Mouse (Mus musculus) forebrain, embryonic 14.5 days (tissue): ENCODE measurements around the gene Rnf40. TPM values are rescaled to one million over a fixed set of nuclear protein-coding genes. Genes with fewer than 3 reads are reported as not detected.
A peak's percentile ranks its signal among the peaks of the same experiment; 100 is the strongest.
"Not testable (repeated sequence)": the region's sequence is repeated elsewhere in the genome, so short reads cannot be mapped to it uniquely, and the experiment has no call there.

Source experiments
- ATAC-seq: fragments of 200-750 bp; cut with Nextera tagmentation; 2 replicates; pipeline ENCODE4 v1.8.0; 2017; ENCODE audit warnings: mild to moderate bottlenecking, moderate library complexity
- DNase-seq: peaks from one replicate; pipeline ENCODE4 v3.0.0-alpha.2; 2015; ENCODE audit warnings: low spot score
- H3K27ac ChIP-seq: fragments of 300-500 bp; sonication (generic); 2 replicates; pipeline ENCODE4 v1.5.1; 2014; ENCODE audit warnings: low read depth, mild to moderate bottlenecking, control low read depth, low read length, moderate library complexity
- H3K27me3 ChIP-seq: fragments of 300-500 bp; sonication (generic); replicated peaks from 2 replicates; pipeline ENCODE4 v1.6.1; 2014; ENCODE audit warnings: low read length, control low read depth, mixed read lengths; ENCODE audit not compliant: control insufficient read depth, insufficient read depth
- H3K36me3 ChIP-seq: fragments of 300-500 bp; sonication (generic); 2 replicates; pipeline ENCODE4 v1.6.1; 2014; ENCODE audit warnings: low read length, control low read depth; ENCODE audit not compliant: control insufficient read depth, insufficient read depth
- H3K4me1 ChIP-seq: fragments of 300-500 bp; sonication (generic); 2 replicates; pipeline ENCODE4 v1.6.1; 2014; ENCODE audit warnings: antibody characterized with exemption, low read length, control low read depth; ENCODE audit not compliant: control insufficient read depth, insufficient read depth
- H3K4me2 ChIP-seq: fragments of 300-500 bp; sonication (generic); 2 replicates; pipeline ENCODE4 v1.6.1; 2014; ENCODE audit warnings: mild to moderate bottlenecking, control low read depth, low read length
- H3K4me3 ChIP-seq: fragments of 300-500 bp; sonication (generic); 2 replicates; pipeline ENCODE4 v1.5.1; 2014; ENCODE audit warnings: low read depth, low read length, control low read depth
- H3K9ac ChIP-seq: fragments of 300-500 bp; sonication (generic); 2 replicates; pipeline ENCODE4 v1.6.1; 2014; ENCODE audit warnings: mild to moderate bottlenecking, low read length, control low read depth, moderate library complexity
- H3K9me3 ChIP-seq: fragments of 300-500 bp; sonication (generic); replicated peaks from 2 replicates; pipeline ENCODE4 v1.6.1; 2016; ENCODE audit warnings: low read length, control low read depth, mixed read lengths; ENCODE audit not compliant: control insufficient read depth
- WGBS: fragments of 180-500 bp; shearing (Covaris S2); extraction: QIAGEN DNeasy Blood & Tissue Kit; methylation state at CpG from one replicate; pipeline ENCODE4 v1.1.7; 2014; 5-methylcytosine and 5-hydroxymethylcytosine counted together
- polyA plus RNA-seq: library from polyadenylated mRNA; unstranded; fragments of >200 nt; fragmentation: Nextera tagmentation; extraction: Ambion mirVana; gene quantifications from 2 replicates; pipeline ENCODE4 v1.2.1, GENCODE M21; 2014

The Rnf40 gene
- polyA plus RNA-seq, 1 experiment from 2014 or later, result 26.2 TPM

DNA sequence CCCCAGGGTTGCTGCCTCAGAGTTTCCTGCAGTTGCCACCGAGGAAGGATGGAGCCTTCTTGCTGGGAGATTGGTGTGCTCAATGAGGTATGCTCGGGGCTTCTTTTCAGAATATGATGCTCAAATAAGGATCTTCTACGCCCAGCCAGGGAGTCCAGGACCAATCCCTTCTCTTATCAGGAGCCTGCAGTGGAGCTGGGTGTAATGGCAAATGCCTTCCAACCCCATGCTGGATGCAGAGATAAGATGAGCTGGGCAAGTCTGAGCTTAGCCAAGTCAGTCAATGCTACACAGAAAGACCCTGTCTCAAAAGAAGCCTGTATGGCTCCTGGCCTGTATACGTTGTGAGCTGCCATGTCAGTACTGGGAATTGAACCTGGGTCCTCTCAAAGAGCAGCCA is 37.9 kb downstream of the Rnf40 start:
- no peaks in the 10 kb centered on the region for H3K9me3 ChIP-seq
- H3K4me3 ChIP-seq, result no peak overlapping the region
- no peak overlapping the region for H3K9ac ChIP-seq
- ATAC-seq (no peak), DNase-seq (no peak)
- no peak overlapping the region for H3K4me2 ChIP-seq
- 91% methylated on average over 4 of the region's 4 CpGs for WGBS
- H3K4me1 ChIP-seq, result no peaks in the 10 kb centered on the region
- H3K27me3 ChIP-seq, result no peaks in the 10 kb centered on the region
- H3K36me3 ChIP-seq, result no peaks in the 10 kb centered on the region
- no peak overlapping the region for H3K27ac ChIP-seq

DNA sequence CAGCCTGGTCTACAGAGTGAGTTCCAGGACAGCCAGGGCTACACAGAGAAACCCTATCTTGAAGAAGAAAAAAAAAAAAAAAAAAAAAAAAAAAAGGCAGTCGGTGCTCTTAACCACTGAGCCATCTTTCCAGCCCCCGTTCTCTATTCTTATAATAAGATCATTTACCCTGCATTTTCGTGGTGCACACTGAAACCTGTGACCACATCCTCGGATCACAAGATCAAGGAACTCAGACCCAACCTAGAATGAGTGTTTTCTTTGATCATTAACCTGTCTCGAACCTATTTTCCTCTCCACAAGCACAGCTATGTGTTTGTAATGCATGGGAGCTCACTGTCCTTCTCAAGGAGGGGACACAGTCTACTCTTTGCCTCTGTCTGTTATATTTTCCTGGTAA is 40.1 kb downstream of the Rnf40 start:
- ATAC-seq (no peak), DNase-seq (no peak)
- WGBS, result 87% methylated on average over 5 of the region's 5 CpGs
- Histone ChIP-seq H3K4me3 (no peak overlapping the region), H3K36me3 (no peaks in the 10 kb centered on the region), H3K27me3 (no peaks in the 10 kb centered on the region), H3K27ac (no peak overlapping the region), H3K4me2 (no peak overlapping the region), H3K9ac (no peak overlapping the region), H3K9me3 (no peaks in the 10 kb centered on the region), H3K4me1 (no peaks in the 10 kb centered on the region)

DNA sequence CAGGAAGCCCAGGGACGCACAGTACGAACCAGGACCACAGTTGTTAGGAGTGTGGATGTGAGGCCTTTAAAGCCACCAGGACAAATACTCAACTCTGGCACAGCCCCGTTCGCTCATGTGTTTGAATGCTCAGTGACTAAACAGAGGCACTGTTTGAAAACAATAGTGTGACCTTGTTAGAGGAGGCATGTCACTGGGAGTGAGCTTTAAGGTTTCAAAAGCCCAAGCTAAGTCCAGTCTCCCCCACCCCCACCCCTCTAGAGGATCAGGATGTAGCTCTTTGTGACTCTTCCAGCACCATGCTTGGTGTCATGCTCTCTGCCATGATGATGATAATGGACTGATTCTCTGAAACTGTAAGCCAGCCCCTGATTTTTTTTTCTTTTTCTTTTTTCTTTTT is 42.8 kb downstream of the Rnf40 start:
- H3K4me2 ChIP-seq, result no peak overlapping the region
- no peaks in the 10 kb centered on the region for H3K27me3 ChIP-seq
- no peaks in the 10 kb centered on the region; the same call in 1 of the 2 replicates for H3K4me1 ChIP-seq
- DNase-seq (no peak), ATAC-seq (no peak)
- no peak overlapping the region for H3K27ac ChIP-seq
- 51% methylated on average over 4 of the region's 4 CpGs for WGBS
- H3K4me3 ChIP-seq, result no peak overlapping the region
- H3K36me3 ChIP-seq, result no peaks in the 10 kb centered on the region
- H3K9ac ChIP-seq, result no peak overlapping the region
- H3K9me3 ChIP-seq, result no peaks in the 10 kb centered on the region

DNA sequence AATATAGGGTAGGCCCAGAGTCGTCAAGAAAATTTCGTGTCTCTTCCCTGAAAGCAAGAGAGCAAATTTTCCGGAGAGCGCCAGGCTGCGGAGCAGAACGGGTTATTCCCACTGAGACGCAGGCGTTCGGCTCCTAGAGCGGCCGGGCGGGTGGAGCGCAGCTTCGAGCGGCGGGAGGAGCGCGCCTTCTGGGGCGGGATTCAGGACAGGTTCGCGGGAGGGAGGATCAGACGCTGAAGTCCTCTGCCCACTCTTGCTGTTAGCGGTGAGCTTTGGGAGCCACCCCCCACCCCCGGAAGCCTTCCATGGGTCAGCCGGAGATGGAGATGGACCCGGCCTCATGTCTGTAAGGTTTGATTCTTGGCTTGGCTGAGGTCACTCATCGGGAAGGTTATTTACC is 48.4 kb downstream of the Rnf40 start:
- H3K4me2 ChIP-seq, result peak overlapping the region; percentile 72
- no peaks in the 10 kb centered on the region for H3K9me3 ChIP-seq
- no peak overlapping the region for H3K27ac ChIP-seq
- H3K4me1 ChIP-seq, result peaks cover 5% of the 10 kb centered on the region; the same call in 1 of the 2 replicates
- WGBS, result under 1% methylated on average over 27 of the region's 27 CpGs
- H3K36me3 ChIP-seq, result no peaks in the 10 kb centered on the region
- peak; percentile 85 for DNase-seq
- peak overlapping the region; percentile 50 for H3K4me3 ChIP-seq
- peak overlapping the region; percentile 75 for H3K9ac ChIP-seq
- peak; percentile 81 for ATAC-seq
- no peaks in the 10 kb centered on the region for H3K27me3 ChIP-seq

DNA sequence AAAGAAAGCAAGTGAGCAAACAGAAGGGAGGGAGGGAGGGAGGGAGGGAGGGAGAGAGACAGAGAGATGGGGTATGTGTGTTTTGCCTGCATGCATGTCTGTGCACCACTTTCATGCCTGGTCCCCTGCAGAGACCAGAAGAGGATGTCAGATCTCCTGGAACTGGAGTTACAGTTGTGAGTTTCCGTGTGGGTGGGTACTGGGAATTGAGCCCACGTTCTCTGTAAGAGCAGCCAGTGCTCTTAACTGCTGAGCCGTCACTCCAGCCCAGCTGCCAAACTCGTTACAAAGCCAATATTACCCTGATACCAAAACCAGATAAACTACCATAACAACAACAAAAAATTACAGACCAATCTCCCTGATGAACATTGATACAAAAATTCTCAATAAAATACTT is 52.7 kb downstream of the Rnf40 start:
- DNase-seq (no peak), ATAC-seq (no peak)
- Histone ChIP-seq H3K9ac (no peak overlapping the region), H3K36me3 (no peaks in the 10 kb centered on the region), H3K4me2 (no peak overlapping the region), H3K27ac (no peak overlapping the region), H3K9me3 (no peaks in the 10 kb centered on the region), H3K4me1 (peaks cover 5% of the 10 kb centered on the region; the same call in 1 of the 2 replicates), H3K27me3 (no peaks in the 10 kb centered on the region), H3K4me3 (no peak overlapping the region)
- whole genome bisulfite sequencing, result 54% methylated on average over 4 of the region's 4 CpGs

DNA sequence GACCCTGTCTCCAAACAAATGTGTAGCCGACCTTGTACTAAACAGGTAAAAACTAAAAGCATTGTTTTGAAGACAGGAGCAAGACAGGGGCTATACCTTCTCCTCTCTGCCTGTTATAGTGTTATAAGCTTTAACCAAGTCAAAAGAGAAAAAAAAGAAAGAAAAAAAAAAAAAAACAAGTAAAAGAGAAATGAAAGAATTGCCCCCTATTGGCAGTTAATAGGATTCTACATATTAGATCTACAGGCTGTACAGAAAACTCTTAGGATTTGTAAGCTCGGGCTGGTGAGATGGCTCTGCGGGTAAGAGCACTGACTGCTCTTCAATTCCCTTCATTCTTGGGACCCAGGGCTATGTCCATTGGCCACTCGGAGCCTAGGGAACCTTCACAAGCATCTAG is 53.7 kb downstream of the Rnf40 start:
- H3K4me2 ChIP-seq, result no peak overlapping the region
- no peaks in the 10 kb centered on the region for H3K27me3 ChIP-seq
- ATAC-seq (no peak), DNase-seq (no peak)
- WGBS, result 67% methylated on average over 4 of the region's 4 CpGs
- H3K36me3 ChIP-seq, result no peaks in the 10 kb centered on the region
- no peak overlapping the region for H3K4me3 ChIP-seq
- no peak overlapping the region for H3K9ac ChIP-seq
- H3K4me1 ChIP-seq, result peaks cover 2% of the 10 kb centered on the region; the same call in 1 of the 2 replicates
- no peak overlapping the region for H3K27ac ChIP-seq
- H3K9me3 ChIP-seq, result no peaks in the 10 kb centered on the region

DNA sequence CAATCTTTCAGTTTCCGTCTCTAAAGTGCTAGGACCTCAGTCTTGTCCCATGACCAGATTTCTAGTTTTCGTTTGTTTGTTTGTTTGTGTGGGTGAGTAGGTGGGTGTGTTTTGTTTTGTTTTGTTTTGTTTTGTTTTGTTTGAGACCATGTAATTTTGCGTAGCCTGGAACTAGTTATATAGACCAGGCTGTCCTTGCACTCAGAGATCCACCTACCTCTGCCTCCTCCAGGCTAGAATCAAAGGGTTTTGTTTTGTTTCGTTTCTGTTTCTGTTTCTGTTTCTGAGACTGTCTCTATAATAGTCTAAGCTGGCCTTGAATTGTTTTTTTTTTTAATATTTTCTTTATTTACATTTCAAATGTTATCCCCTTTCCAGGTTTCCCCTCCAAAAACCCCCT is 57.8 kb downstream of the Rnf40 start:
- no peaks in the 10 kb centered on the region for H3K36me3 ChIP-seq
- H3K9ac ChIP-seq, result no peak overlapping the region
- no peaks in the 10 kb centered on the region for H3K27me3 ChIP-seq
- H3K4me2 ChIP-seq, result no peak overlapping the region
- no peaks in the 10 kb centered on the region for H3K4me1 ChIP-seq
- ATAC-seq, result no peak
- no peaks in the 10 kb centered on the region for H3K9me3 ChIP-seq
- no peak for DNase-seq
- no peak overlapping the region for H3K27ac ChIP-seq
- no peak overlapping the region for H3K4me3 ChIP-seq
- 91% methylated on average over 4 of the region's 4 CpGs for WGBS

DNA sequence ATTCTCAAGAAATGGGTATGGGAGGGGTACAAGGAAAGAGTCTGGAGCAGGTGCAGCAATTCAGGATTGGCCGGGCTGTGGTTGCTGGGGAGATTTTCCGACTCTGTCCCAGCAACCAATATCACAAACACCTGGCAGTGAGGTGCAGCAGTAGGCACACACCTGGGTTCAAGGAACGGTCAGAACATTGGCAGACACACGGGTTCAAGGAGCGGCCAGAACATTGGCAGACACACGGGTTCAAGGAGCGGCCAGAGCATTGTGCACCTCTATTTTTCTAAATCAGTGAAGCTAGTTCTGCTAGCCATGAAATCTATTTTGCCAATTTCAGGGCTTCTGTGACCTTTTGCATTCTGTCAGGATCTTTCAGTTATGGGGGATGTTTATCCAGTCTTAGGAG is 59.0 kb downstream of the Rnf40 start:
- H3K4me2 ChIP-seq, H3K9me3 ChIP-seq, H3K27me3 ChIP-seq, ATAC-seq, H3K4me1 ChIP-seq, H3K9ac ChIP-seq, H3K27ac ChIP-seq, H3K4me3 ChIP-seq, H3K36me3 ChIP-seq, DNase-seq: not testable (repeated sequence)
- WGBS, result 91% methylated on average over 7 of the region's 7 CpGs

DNA sequence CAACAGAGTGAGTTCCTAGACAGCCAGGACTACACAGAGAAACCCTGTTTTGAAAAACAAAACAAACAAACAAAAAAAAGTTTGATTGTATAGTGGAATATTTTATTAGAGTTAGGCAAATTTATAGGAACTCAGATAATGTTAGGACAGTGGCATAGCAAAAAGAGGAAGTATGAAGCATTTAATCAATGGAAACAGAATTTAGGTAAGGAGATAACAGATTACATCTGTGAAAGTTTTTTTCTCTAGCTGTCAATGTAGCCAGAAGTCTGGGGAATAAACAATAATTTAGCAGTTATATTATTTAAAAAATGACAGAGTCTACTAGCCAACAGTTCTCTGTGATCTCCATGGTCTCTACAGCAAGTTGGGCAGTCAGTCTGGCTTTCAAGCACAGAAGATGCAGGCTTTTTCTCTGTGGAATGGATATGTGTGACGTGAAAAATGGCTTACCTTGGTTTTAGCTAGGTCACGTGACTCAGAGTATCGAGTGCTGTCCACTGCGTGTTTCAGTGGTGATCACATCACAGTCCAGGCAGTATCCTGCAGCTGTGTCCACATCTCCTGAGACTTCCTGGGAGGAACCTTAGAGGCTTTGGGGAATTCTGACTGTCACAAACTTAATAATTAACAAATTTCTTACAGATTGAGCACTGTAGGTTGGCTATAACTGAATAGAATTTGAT is 60.1 kb downstream of the Rnf40 start:
- Histone ChIP-seq H3K4me1 (no peaks in the 10 kb centered on the region), H3K27me3 (no peaks in the 10 kb centered on the region), H3K27ac (no peak overlapping the region), H3K4me2 (no peak overlapping the region), H3K9ac (no peak overlapping the region), H3K4me3 (no peak overlapping the region), H3K9me3 (no peaks in the 10 kb centered on the region), H3K36me3 (no peaks in the 10 kb centered on the region)
- WGBS, result 89% methylated on average over 4 of the region's 4 CpGs
- ATAC-seq (no peak), DNase-seq (no peak)
